Mouse (Mus musculus): ENCODE results near the gene Gm10309. TPM values are rescaled to one million over a fixed set of nuclear protein-coding genes. Genes with fewer than 3 reads are reported as not detected.

Gm10309 gene
- polyA plus RNA-seq, 1 experiment = 5.4 TPM

GRCm38 (mm10) chr17:86499359-86500045 is 5.5 kb downstream of the Gm10309 start:
- Histone ChIP-seq H3K27ac (ENCODE audit: control insufficient read depth, insufficient read depth, low read depth, low read length) (no peak overlapping the region), H3K4me1 (ENCODE audit: control insufficient read depth, insufficient read depth, low read length) (no peaks in the 10 kb centered on the region; the same call in 1 of the 2 replicates), H3K36me3 (ENCODE audit: control insufficient read depth, insufficient read depth, low read length) (no peaks in the 10 kb centered on the region), H3K27me3 (ENCODE audit: control insufficient read depth, insufficient read depth, low read length) (no peaks in the 10 kb centered on the region), H3K4me3 (ENCODE audit: control insufficient read depth, low read depth, low read length) (no peak overlapping the region)
- TF ChIP-seq CTCF (IDR thresholded peaks at IDR 0.05; ENCODE audit: control insufficient read depth, insufficient read depth, insufficient replicate concordance, low read depth, low read length) = no peak
- no peak for TF ChIP-seq POLR2A (IDR thresholded peaks at IDR 0.05; ENCODE audit: control insufficient read depth, low read depth, low read length)

GRCm38 (mm10) chr17:86497302-86497701 is 7.7 kb downstream of the Gm10309 start:
- TF ChIP-seq CTCF (IDR thresholded peaks at IDR 0.05; ENCODE audit: control insufficient read depth, insufficient read depth, insufficient replicate concordance, low read depth, low read length) (no peak), POLR2A (IDR thresholded peaks at IDR 0.05; ENCODE audit: control insufficient read depth, low read depth, low read length) (no peak)
- no peaks in the 10 kb centered on the region for H3K36me3 ChIP-seq (ENCODE audit: control insufficient read depth, insufficient read depth, low read length)
- H3K27ac ChIP-seq (ENCODE audit: control insufficient read depth, insufficient read depth, low read depth, low read length) = no peak overlapping the region
- no peak overlapping the region; the same call in 1 of the 2 replicates for H3K4me3 ChIP-seq (ENCODE audit: control insufficient read depth, low read depth, low read length)
- H3K27me3 ChIP-seq (ENCODE audit: control insufficient read depth, insufficient read depth, low read length) = no peaks in the 10 kb centered on the region
- no peaks in the 10 kb centered on the region for H3K4me1 ChIP-seq (ENCODE audit: control insufficient read depth, insufficient read depth, low read length)

GRCm38 (mm10) chr17:86496123-86496771 is 8.8 kb downstream of the Gm10309 start:
- TF ChIP-seq CTCF (IDR thresholded peaks at IDR 0.05; ENCODE audit: control insufficient read depth, insufficient read depth, insufficient replicate concordance, low read depth, low read length) (no peak), POLR2A (IDR thresholded peaks at IDR 0.05; ENCODE audit: control insufficient read depth, low read depth, low read length) (no peak)
- no peaks in the 10 kb centered on the region for H3K36me3 ChIP-seq (ENCODE audit: control insufficient read depth, insufficient read depth, low read length)

GRCm38 (mm10) chr17:86494895-86495294 is 10.1 kb downstream of the Gm10309 start:
- H3K4me3 ChIP-seq (ENCODE audit: control insufficient read depth, low read depth, low read length) = no peak overlapping the region
- TF ChIP-seq CTCF (IDR thresholded peaks at IDR 0.05; ENCODE audit: control insufficient read depth, insufficient read depth, insufficient replicate concordance, low read depth, low read length) = no peak
- no peak for TF ChIP-seq POLR2A (IDR thresholded peaks at IDR 0.05; ENCODE audit: control insufficient read depth, low read depth, low read length)
- H3K4me1 ChIP-seq (ENCODE audit: control insufficient read depth, insufficient read depth, low read length) = no peaks in the 10 kb centered on the region
- H3K36me3 ChIP-seq (ENCODE audit: control insufficient read depth, insufficient read depth, low read length) = no peaks in the 10 kb centered on the region
- H3K27ac ChIP-seq (ENCODE audit: control insufficient read depth, insufficient read depth, low read depth, low read length) = no peak overlapping the region
- H3K27me3 ChIP-seq (ENCODE audit: control insufficient read depth, insufficient read depth, low read length) = no peaks in the 10 kb centered on the region

More at GRCm38 (mm10) chr17:86496123-86496771, 8.8 kb downstream of the Gm10309 start:
- H3K4me1 ChIP-seq (ENCODE audit: control insufficient read depth, insufficient read depth, low read length) = no peaks in the 10 kb centered on the region
- peak overlapping the region; percentile 68 for H3K4me3 ChIP-seq (ENCODE audit: control insufficient read depth, low read depth, low read length)
- no peaks in the 10 kb centered on the region for H3K27me3 ChIP-seq (ENCODE audit: control insufficient read depth, insufficient read depth, low read length)
- no peak overlapping the region for H3K27ac ChIP-seq (ENCODE audit: control insufficient read depth, insufficient read depth, low read depth, low read length)

GRCm38 (mm10) chr17:86494494-86494893 is 10.5 kb downstream of the Gm10309 start:
- H3K4me3 ChIP-seq (ENCODE audit: control insufficient read depth, low read depth, low read length) = no peak overlapping the region
- H3K36me3 ChIP-seq (ENCODE audit: control insufficient read depth, insufficient read depth, low read length) = no peaks in the 10 kb centered on the region
- no peaks in the 10 kb centered on the region for H3K4me1 ChIP-seq (ENCODE audit: control insufficient read depth, insufficient read depth, low read length)
- H3K27me3 ChIP-seq (ENCODE audit: control insufficient read depth, insufficient read depth, low read length) = no peaks in the 10 kb centered on the region
- no peak for TF ChIP-seq CTCF (IDR thresholded peaks at IDR 0.05; ENCODE audit: control insufficient read depth, insufficient read depth, insufficient replicate concordance, low read depth, low read length)
- TF ChIP-seq POLR2A (IDR thresholded peaks at IDR 0.05; ENCODE audit: control insufficient read depth, low read depth, low read length) = no peak
- no peak overlapping the region for H3K27ac ChIP-seq (ENCODE audit: control insufficient read depth, insufficient read depth, low read depth, low read length)

- Histone ChIP-seq H3K27ac (ENCODE audit: control insufficient read depth, insufficient read depth, low read depth, low read length) (no peak overlapping the region), H3K4me3 (ENCODE audit: control insufficient read depth, low read depth, low read length) (no peak overlapping the region), H3K27me3 (ENCODE audit: control insufficient read depth, insufficient read depth, low read length) (no peaks in the 10 kb centered on the region), H3K4me1 (ENCODE audit: control insufficient read depth, insufficient read depth, low read length) (no peaks in the 10 kb centered on the region), H3K36me3 (ENCODE audit: control insufficient read depth, insufficient read depth, low read length) (no peaks in the 10 kb centered on the region)
- TF ChIP-seq POLR2A (IDR thresholded peaks at IDR 0.05; ENCODE audit: control insufficient read depth, low read depth, low read length) (no peak), CTCF (IDR thresholded peaks at IDR 0.05; ENCODE audit: control insufficient read depth, insufficient read depth, insufficient replicate concordance, low read depth, low read length) (no peak)
These were observed 11.1 kb downstream of the Gm10309 start for GRCm38 (mm10) chr17:86493891-86494420.

- TF ChIP-seq CTCF (IDR thresholded peaks at IDR 0.05; ENCODE audit: control insufficient read depth, insufficient read depth, insufficient replicate concordance, low read depth, low read length) (no peak), POLR2A (IDR thresholded peaks at IDR 0.05; ENCODE audit: control insufficient read depth, low read depth, low read length) (no peak)
- H3K4me1 ChIP-seq (ENCODE audit: control insufficient read depth, insufficient read depth, low read length) = no peaks in the 10 kb centered on the region
- no peaks in the 10 kb centered on the region for H3K27me3 ChIP-seq (ENCODE audit: control insufficient read depth, insufficient read depth, low read length)
- H3K36me3 ChIP-seq (ENCODE audit: control insufficient read depth, insufficient read depth, low read length) = no peaks in the 10 kb centered on the region
- no peak overlapping the region for H3K4me3 ChIP-seq (ENCODE audit: control insufficient read depth, low read depth, low read length)
- no peak overlapping the region for H3K27ac ChIP-seq (ENCODE audit: control insufficient read depth, insufficient read depth, low read depth, low read length)
These were observed 12.7 kb downstream of the Gm10309 start for GRCm38 (mm10) chr17:86492376-86492775.

All from testis, adult 2 months (tissue).